Mouse (Mus musculus): ENCODE measurements around the gene Mup6. TPM values are rescaled to one million over a fixed set of nuclear protein-coding genes. Genes with fewer than 3 reads are reported as not detected.
"Not testable (repeated sequence)": the region's sequence is repeated elsewhere in the genome, so short reads cannot be mapped to it uniquely, and the experiment has no call there.

The Mup6 gene
- polyA plus RNA-seq, 1 experiment from 2014 or later: not detected

GRCm38 (mm10) chr4:59937543-59937942 lies 26.6 kb upstream of the Mup6 start:
- no peaks in the 10 kb centered on the region for H3K4me1 ChIP-seq (ENCODE audit: control insufficient read depth in 2 of 2, insufficient read depth in 2 of 2, low read length in 2 of 2)
- no peaks in the 10 kb centered on the region for H3K9me3 ChIP-seq (ENCODE audit: control insufficient read depth, low read length)
- H3K27me3 ChIP-seq (ENCODE audit: control insufficient read depth, insufficient read depth, low read length): no peaks in the 10 kb centered on the region
- H3K4me2 ChIP-seq (ENCODE audit: low read length): no peak overlapping the region
- 67% methylated on average over 2 of the region's 2 CpGs for WGBS
- no peak overlapping the region for H3K9ac ChIP-seq (ENCODE audit: low read length)
- no peak for ATAC-seq (ENCODE audit: insufficient number of reproducible peaks, insufficient read depth, low FRiP score, low read depth)
- no peak overlapping the region for H3K4me3 ChIP-seq (ENCODE audit: control insufficient read depth in 1 of 2, insufficient read depth in 1 of 2, low read depth in 1 of 2, low read length in 2 of 2)
- no peaks in the 10 kb centered on the region for H3K36me3 ChIP-seq (ENCODE audit: control insufficient read depth, insufficient read depth, low read length)
- no peak overlapping the region for H3K27ac ChIP-seq (replicated peaks in 1 of 2; ENCODE audit: control insufficient read depth in 1 of 2, insufficient read depth in 1 of 2, low read depth in 2 of 2, low read length in 2 of 2)

DNA sequence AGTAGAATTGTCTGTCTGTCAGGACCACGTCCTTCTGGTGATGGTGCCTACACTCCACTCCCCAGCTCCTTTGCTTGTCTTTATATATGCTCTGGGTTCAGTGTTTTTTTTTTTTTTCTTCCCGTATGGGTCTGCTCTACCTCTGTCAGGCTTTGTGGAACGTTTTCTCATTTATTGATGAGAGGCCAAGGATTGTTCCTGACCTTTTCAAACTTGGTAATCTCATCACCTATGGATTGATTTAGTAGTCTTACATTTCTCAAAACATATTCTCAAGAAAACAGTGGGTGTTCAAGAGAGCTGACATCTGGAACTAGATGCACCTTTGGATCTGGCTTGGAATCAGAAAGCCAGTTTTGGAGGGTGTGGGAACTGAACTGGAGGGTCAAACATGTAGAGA lies 3.5 kb upstream of the Mup6 start, which contains the start of gene Mup4:
Gene Mup4, minus strand, starts transcription at position 101 of the 400 bp plus-strand sequence.
- no peaks in the 10 kb centered on the region for H3K27me3 ChIP-seq (ENCODE audit: control insufficient read depth, insufficient read depth, low read length)
- H3K4me2 ChIP-seq (ENCODE audit: low read length): no peak within 1 kb of the TSS
- no peaks in the 10 kb centered on the region for H3K36me3 ChIP-seq (ENCODE audit: control insufficient read depth, insufficient read depth, low read length)
- ATAC-seq (ENCODE audit: insufficient number of reproducible peaks, insufficient read depth, low FRiP score, low read depth): no peak
- no peak within 1 kb of the TSS for H3K4me3 ChIP-seq (ENCODE audit: control insufficient read depth in 1 of 2, insufficient read depth in 1 of 2, low read depth in 1 of 2, low read length in 2 of 2)
- no peak within 1 kb of the TSS for H3K9ac ChIP-seq (ENCODE audit: low read length)
- H3K27ac ChIP-seq (replicated peaks in 1 of 2; ENCODE audit: control insufficient read depth in 1 of 2, insufficient read depth in 1 of 2, low read depth in 2 of 2, low read length in 2 of 2): no peak within 1 kb of the TSS
- WGBS: 60% methylated on average over 3 of the region's 3 CpGs
- no peaks in the 10 kb centered on the region for H3K4me1 ChIP-seq (ENCODE audit: control insufficient read depth in 2 of 2, insufficient read depth in 2 of 2, low read length in 2 of 2)
- no peaks in the 10 kb centered on the region for H3K9me3 ChIP-seq (ENCODE audit: control insufficient read depth, low read length)

- not testable (repeated sequence) for H3K4me1 ChIP-seq (ENCODE audit: control insufficient read depth in 2 of 2, insufficient read depth in 2 of 2, low read length in 2 of 2); H3K9me3 ChIP-seq (ENCODE audit: control insufficient read depth, low read length); H3K9ac ChIP-seq (ENCODE audit: low read length); H3K4me3 ChIP-seq (ENCODE audit: control insufficient read depth in 1 of 2, insufficient read depth in 1 of 2, low read depth in 1 of 2, low read length in 2 of 2); H3K27ac ChIP-seq (replicated peaks in 1 of 2; ENCODE audit: control insufficient read depth in 1 of 2, insufficient read depth in 1 of 2, low read depth in 2 of 2, low read length in 2 of 2); H3K27me3 ChIP-seq (ENCODE audit: control insufficient read depth, insufficient read depth, low read length); H3K36me3 ChIP-seq (ENCODE audit: control insufficient read depth, insufficient read depth, low read length); H3K4me2 ChIP-seq (ENCODE audit: low read length); ATAC-seq (ENCODE audit: insufficient number of reproducible peaks, insufficient read depth, low FRiP score, low read depth)
These were observed 33.8 kb downstream of the Mup6 start for GRCm38 (mm10) chr4:59997894-59998293.

DNA sequence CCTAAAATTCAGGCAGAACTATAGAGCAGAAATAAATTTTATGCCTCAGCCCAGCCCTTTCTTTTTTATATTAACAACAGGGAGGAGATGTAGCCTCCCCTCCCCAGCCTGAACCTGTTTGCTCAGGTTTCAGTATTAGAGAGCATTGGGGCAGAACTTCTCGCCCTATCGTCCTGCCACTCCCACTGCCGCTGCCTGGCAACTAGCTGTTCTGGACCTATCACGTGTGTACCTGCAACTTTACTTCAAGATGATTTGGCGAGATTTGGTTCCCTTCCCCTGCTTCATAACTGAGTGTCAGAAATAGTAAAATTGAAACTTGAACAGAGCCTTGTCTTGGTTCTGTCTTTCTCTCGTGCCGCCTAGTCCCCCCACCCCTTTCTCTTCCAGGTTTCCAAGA lies 56.0 kb downstream of the Mup6 start:
- WGBS: 90% methylated on average over 7 of the region's 7 CpGs
- not testable (repeated sequence) for ATAC-seq (ENCODE audit: insufficient number of reproducible peaks, insufficient read depth, low FRiP score, low read depth)

DNA sequence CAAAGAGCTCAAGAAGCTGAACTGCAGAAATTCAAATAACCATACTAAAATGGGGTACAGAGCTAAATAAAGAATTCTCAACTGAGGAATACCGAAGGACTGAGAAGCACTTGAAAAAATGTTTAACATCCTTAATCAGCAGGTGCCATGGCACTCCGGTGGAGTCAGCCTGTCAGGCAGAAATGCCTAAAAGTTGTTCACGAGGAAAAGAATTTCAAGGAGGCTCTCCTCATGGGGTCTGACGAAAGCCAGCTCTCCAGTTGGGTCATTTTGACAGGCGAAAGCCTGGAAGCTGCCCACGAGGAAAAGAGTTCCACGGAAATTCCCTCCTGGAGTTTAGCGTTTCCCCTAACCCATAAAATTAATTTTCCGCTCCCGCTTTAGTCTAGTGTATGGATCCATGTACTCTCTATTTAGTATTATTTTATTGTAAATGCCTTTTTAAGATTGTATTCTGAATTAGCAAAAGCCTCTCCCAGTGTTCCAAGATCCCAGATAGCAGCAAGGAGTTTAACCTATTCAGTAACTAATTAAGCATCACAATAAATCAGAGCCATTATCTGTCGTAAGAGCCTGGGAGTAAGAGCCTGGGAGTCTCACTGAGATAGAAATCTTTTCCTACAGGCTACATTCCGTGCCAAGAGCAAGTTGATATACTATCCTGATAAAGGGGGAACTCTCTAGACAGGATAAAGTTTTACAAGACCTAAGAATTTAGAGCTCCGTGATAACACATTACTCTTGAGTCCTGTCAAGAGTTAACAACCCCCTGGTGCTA lies 65.4 kb downstream of the Mup6 start:
- H3K4me1 ChIP-seq (ENCODE audit: control insufficient read depth in 2 of 2, insufficient read depth in 2 of 2, low read length in 2 of 2); H3K36me3 ChIP-seq (ENCODE audit: control insufficient read depth, insufficient read depth, low read length); H3K9me3 ChIP-seq (ENCODE audit: control insufficient read depth, low read length); H3K4me2 ChIP-seq (ENCODE audit: low read length); H3K4me3 ChIP-seq (ENCODE audit: control insufficient read depth in 1 of 2, insufficient read depth in 1 of 2, low read depth in 1 of 2, low read length in 2 of 2); H3K27ac ChIP-seq (replicated peaks in 1 of 2; ENCODE audit: control insufficient read depth in 1 of 2, insufficient read depth in 1 of 2, low read depth in 2 of 2, low read length in 2 of 2); H3K9ac ChIP-seq (ENCODE audit: low read length); H3K27me3 ChIP-seq (ENCODE audit: control insufficient read depth, insufficient read depth, low read length); ATAC-seq (ENCODE audit: insufficient number of reproducible peaks, insufficient read depth, low FRiP score, low read depth): not testable (repeated sequence)
- WGBS: 59% methylated on average over 12 of the region's 13 CpGs

More for the DNA sequence above, 56.0 kb downstream of the Mup6 start:
- H3K9ac ChIP-seq (ENCODE audit: low read length); H3K9me3 ChIP-seq (ENCODE audit: control insufficient read depth, low read length); H3K4me1 ChIP-seq (ENCODE audit: control insufficient read depth in 2 of 2, insufficient read depth in 2 of 2, low read length in 2 of 2); H3K27ac ChIP-seq (replicated peaks in 1 of 2; ENCODE audit: control insufficient read depth in 1 of 2, insufficient read depth in 1 of 2, low read depth in 2 of 2, low read length in 2 of 2); H3K4me3 ChIP-seq (ENCODE audit: control insufficient read depth in 1 of 2, insufficient read depth in 1 of 2, low read depth in 1 of 2, low read length in 2 of 2); H3K27me3 ChIP-seq (ENCODE audit: control insufficient read depth, insufficient read depth, low read length); H3K4me2 ChIP-seq (ENCODE audit: low read length); H3K36me3 ChIP-seq (ENCODE audit: control insufficient read depth, insufficient read depth, low read length): not testable (repeated sequence)

Other genes with a start within 250 kb of the Mup6 start
- gene Inip, start 162.7 kb upstream of the Mup6 start, polyA plus RNA-seq (2014; fragmentation: Nextera tagmentation; extraction: Ambion mirVana): 40.2 and 46.1 TPM in 2 replicates
- gene Snx30, start 158.5 kb upstream of the Mup6 start, polyA plus RNA-seq (2014; fragmentation: Nextera tagmentation; extraction: Ambion mirVana): 6.3 and 6.6 TPM in 2 replicates
- gene Slc46a2, start 49.2 kb upstream of the Mup6 start, polyA plus RNA-seq (2014; fragmentation: Nextera tagmentation; extraction: Ambion mirVana): 0.11 and 0.18 TPM in 2 replicates
- not detected in 2 replicates for gene Mup4, start 3.6 kb upstream of the Mup6 start, polyA plus RNA-seq (2014; fragmentation: Nextera tagmentation; extraction: Ambion mirVana)
- not detected in 2 replicates for gene Mup7, start 106.2 kb downstream of the Mup6 start, polyA plus RNA-seq (2014; fragmentation: Nextera tagmentation; extraction: Ambion mirVana)
- gene Mup2, start 190.0 kb downstream of the Mup6 start, polyA plus RNA-seq (2014; fragmentation: Nextera tagmentation; extraction: Ambion mirVana): not detected in 2 replicates

All from heart, embryonic 14.5 days (tissue).